Mouse (Mus musculus): ENCODE data around the gene Pf4. TPM values are rescaled to one million over a fixed set of nuclear protein-coding genes. Genes with fewer than 3 reads are reported as not detected.

The Pf4 gene
- polyA plus RNA-seq, 2 experiments: 41.2 to 77.5 TPM

DNA sequence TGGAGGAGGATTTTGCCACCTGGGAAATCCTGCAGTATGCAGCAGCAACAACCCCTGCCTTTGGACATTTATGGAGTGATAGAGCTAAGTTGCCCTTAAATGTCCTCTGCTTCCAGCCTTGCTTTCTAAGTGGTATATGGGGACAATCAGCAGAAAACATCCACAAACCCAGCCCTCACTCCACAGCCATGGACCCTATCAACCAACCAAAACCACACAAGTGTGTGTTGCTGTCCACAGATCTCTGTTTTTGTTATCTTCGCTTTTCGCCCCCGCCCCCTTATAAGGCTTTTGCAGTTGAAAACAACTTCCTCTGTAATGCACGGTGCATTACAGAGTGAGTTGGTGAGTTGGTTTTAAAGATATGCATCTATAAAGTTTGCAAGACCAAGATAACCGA is 3.3 kb downstream of the Pf4 start:
- no peaks in the 10 kb centered on the region for H3K9me3 ChIP-seq (ENCODE audit: control insufficient read depth, low read length)
- TF ChIP-seq POLR2A (IDR thresholded peaks at IDR 0.05; ENCODE audit: borderline replicate concordance, extremely low read depth, insufficient read depth, insufficient read length): no peak
- no peak overlapping the region for H3K4me2 ChIP-seq (replicated peaks; ENCODE audit: low read depth, low read length, severe bottlenecking)
- WGBS: 89% methylated on average over 5 of the region's 5 CpGs
- no peaks in the 10 kb centered on the region for H3K36me3 ChIP-seq (ENCODE audit: control insufficient read depth, insufficient read depth, low read length)
- no peak overlapping the region for H3K4me3 ChIP-seq (replicated peaks; ENCODE audit: low read length)
- no peak overlapping the region for H3K27ac ChIP-seq (replicated peaks; ENCODE audit: low read depth, low read length)
- DNase-seq (ENCODE audit: low spot score) (no peak), ATAC-seq (ENCODE audit: low FRiP score, low read depth) (no peak)
- H3K4me1 ChIP-seq (ENCODE audit: control insufficient read depth, insufficient read depth, low read length): no peaks in the 10 kb centered on the region
- H3K9ac ChIP-seq (ENCODE audit: low read depth, low read length, severe bottlenecking): no peak overlapping the region
- H3K27me3 ChIP-seq (ENCODE audit: control insufficient read depth, insufficient read depth, low read length): no peaks in the 10 kb centered on the region

DNA sequence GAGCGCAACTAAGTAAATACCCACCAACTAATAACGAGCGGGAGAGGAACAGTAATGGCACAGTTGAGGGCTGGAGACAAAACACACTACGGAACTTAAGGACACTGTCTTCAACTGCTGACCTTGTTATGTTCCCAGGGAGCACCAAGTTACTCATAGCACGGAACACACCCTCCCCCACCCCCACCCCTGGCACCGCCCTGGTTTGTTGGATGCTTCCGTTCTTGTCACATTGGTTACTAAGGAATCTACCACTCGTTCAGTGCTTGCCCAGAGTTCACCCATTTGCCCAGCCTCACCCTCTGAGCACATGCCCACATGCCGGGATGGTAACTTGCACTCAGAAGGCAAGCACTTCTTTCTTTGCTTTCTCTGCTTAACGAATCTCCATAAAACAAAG is 5.4 kb downstream of the Pf4 start:
- Histone ChIP-seq H3K27me3 (ENCODE audit: control insufficient read depth, insufficient read depth, low read length) (no peaks in the 10 kb centered on the region), H3K36me3 (ENCODE audit: control insufficient read depth, insufficient read depth, low read length) (no peaks in the 10 kb centered on the region), H3K27ac (replicated peaks; ENCODE audit: low read depth, low read length) (no peak overlapping the region), H3K4me2 (replicated peaks; ENCODE audit: low read depth, low read length, severe bottlenecking) (no peak overlapping the region), H3K4me3 (replicated peaks; ENCODE audit: low read length) (no peak overlapping the region), H3K4me1 (ENCODE audit: control insufficient read depth, insufficient read depth, low read length) (no peaks in the 10 kb centered on the region), H3K9me3 (ENCODE audit: control insufficient read depth, low read length) (no peaks in the 10 kb centered on the region), H3K9ac (ENCODE audit: low read depth, low read length, severe bottlenecking) (no peak overlapping the region)
- DNase-seq (ENCODE audit: low spot score) (no peak), ATAC-seq (ENCODE audit: low FRiP score, low read depth) (no peak)
- WGBS: 72% methylated on average over 10 of the region's 10 CpGs
- no peak for TF ChIP-seq POLR2A (IDR thresholded peaks at IDR 0.05; ENCODE audit: borderline replicate concordance, extremely low read depth, insufficient read depth, insufficient read length)

DNA sequence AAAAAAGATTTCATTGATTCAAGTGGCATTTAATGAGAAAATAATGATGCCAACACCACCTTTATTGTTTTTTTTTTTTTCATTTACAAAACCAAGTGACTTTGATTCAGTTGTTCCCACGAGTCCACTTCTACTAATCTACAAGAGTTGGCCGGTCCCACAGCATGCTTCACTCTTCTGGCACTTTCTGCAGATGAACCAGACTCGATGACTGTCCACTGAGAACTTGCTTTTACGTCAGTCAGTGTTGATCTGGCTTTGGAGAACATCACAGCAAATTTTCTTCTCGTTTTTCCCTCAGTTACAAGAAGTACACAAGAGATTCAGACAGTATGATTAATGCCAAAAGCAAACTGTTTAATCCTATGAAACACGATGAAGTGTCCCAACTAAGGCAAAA is 6.6 kb downstream of the Pf4 start:
- no peak for ATAC-seq (ENCODE audit: low FRiP score, low read depth)

DNA sequence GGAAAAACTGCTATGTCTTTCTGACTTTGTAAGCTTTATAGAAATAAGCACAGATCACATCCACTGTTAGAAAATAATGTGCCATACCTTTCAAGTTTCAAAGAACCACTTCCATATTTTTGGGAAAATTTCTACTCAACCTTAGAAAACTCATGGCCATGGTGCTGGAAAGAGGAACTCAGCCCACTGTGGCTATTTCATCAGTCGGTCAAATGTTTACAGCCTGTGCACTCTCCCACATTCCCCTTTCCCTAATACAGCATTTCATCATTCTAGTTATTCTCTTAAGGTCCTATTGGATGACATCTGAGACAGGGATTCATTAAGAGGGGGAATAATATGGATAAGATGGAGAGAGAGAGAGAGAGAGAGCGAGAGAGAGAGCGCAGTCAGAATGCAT is 11.5 kb downstream of the Pf4 start:
- ATAC-seq (ENCODE audit: low FRiP score, low read depth) (no peak), DNase-seq (ENCODE audit: low spot score) (no peak)
- Histone ChIP-seq H3K27me3 (ENCODE audit: control insufficient read depth, insufficient read depth, low read length) (no peaks in the 10 kb centered on the region), H3K4me2 (replicated peaks; ENCODE audit: low read depth, low read length, severe bottlenecking) (no peak overlapping the region), H3K4me1 (ENCODE audit: control insufficient read depth, insufficient read depth, low read length) (peaks cover 3% of the 10 kb centered on the region; the same call in 1 of the 2 replicates), H3K9me3 (ENCODE audit: control insufficient read depth, low read length) (no peaks in the 10 kb centered on the region), H3K36me3 (ENCODE audit: control insufficient read depth, insufficient read depth, low read length) (no peaks in the 10 kb centered on the region), H3K9ac (ENCODE audit: low read depth, low read length, severe bottlenecking) (no peak overlapping the region), H3K27ac (replicated peaks; ENCODE audit: low read depth, low read length) (no peak overlapping the region), H3K4me3 (replicated peaks; ENCODE audit: low read length) (no peak overlapping the region)
- 86% methylated on average over 3 of the region's 3 CpGs for WGBS
- no peak for TF ChIP-seq POLR2A (IDR thresholded peaks at IDR 0.05; ENCODE audit: borderline replicate concordance, extremely low read depth, insufficient read depth, insufficient read length)

More for the DNA sequence above, 6.6 kb downstream of the Pf4 start:
- no peaks in the 10 kb centered on the region for H3K36me3 ChIP-seq (ENCODE audit: control insufficient read depth, insufficient read depth, low read length)
- H3K9ac ChIP-seq (ENCODE audit: low read depth, low read length, severe bottlenecking): no peak overlapping the region
- no peaks in the 10 kb centered on the region for H3K9me3 ChIP-seq (ENCODE audit: control insufficient read depth, low read length)
- no peak overlapping the region for H3K4me3 ChIP-seq (replicated peaks; ENCODE audit: low read length)
- TF ChIP-seq POLR2A (IDR thresholded peaks at IDR 0.05; ENCODE audit: borderline replicate concordance, extremely low read depth, insufficient read depth, insufficient read length): no peak
- no peaks in the 10 kb centered on the region for H3K27me3 ChIP-seq (ENCODE audit: control insufficient read depth, insufficient read depth, low read length)
- H3K4me1 ChIP-seq (ENCODE audit: control insufficient read depth, insufficient read depth, low read length): no peaks in the 10 kb centered on the region
- DNase-seq (ENCODE audit: low spot score): no peak
- no peak overlapping the region for H3K27ac ChIP-seq (replicated peaks; ENCODE audit: low read depth, low read length)
- WGBS: 75% methylated on average over 6 of the region's 6 CpGs
- H3K4me2 ChIP-seq (replicated peaks; ENCODE audit: low read depth, low read length, severe bottlenecking): no peak overlapping the region

DNA sequence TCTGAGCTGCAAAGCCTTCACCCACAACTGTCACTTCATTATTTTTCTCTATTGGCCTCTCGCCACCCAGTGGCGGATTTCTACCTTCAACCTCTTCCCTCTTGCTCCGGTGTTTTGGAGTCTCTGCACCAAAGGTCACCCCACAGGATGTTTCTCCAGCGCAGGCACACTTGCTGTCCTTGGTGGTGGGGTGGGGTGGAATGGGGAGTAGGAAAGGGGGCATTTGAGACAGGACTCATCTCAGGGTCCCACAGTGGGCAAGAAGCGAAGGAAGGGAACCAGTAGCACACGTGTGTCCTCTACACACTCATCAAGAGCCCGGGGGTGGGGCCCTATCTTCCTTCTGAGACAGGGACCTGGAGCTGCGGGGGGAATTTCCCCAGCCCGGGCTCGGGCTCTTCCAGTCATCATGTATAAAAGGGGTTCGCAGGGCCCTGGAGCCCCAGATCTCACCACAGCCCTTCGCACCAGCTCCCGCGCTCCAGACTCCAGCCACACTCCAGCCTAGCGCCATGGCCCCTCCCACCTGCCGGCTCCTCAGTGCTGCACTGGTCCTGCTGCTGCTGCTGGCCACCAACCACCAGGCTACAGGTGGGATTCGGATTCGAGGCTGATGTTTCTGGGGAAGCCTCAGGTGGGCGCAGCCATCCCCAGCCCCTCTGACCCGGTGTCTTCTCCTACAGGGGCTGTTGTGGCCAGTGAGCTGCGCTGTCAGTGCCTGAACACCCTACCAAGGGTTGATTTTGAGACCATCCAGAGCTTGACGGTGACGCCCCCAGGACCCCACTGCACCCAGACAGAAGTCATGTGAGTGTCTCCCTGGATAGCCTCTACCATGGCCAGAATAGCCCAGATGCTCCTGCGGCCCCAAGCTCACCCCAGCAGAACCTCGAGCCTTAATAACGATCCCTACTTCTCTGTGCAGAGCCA is 13.7 kb downstream of the Pf4 start, which contains the start of gene Cxcl3:
Cxcl3 (plus strand) TSS at position 445 of the 930 bp plus-strand sequence.
- TF ChIP-seq POLR2A (IDR thresholded peaks at IDR 0.05; ENCODE audit: borderline replicate concordance, extremely low read depth, insufficient read depth, insufficient read length): no peak

More for the DNA sequence above, 13.7 kb downstream of the Pf4 start, which contains the start of gene Cxcl3:
- ATAC-seq (ENCODE audit: low FRiP score, low read depth): peak; percentile 56; the same call in 1 of the 2 replicates
- peak within 1 kb of the TSS; percentile 71 for H3K4me2 ChIP-seq (replicated peaks; ENCODE audit: low read depth, low read length, severe bottlenecking)
- H3K27ac ChIP-seq (replicated peaks; ENCODE audit: low read depth, low read length): no peak within 1 kb of the TSS
- H3K9me3 ChIP-seq (ENCODE audit: control insufficient read depth, low read length): no peaks in the 10 kb centered on the region
- 19% methylated on average over 21 of the region's 26 CpGs for WGBS
- H3K9ac ChIP-seq (ENCODE audit: low read depth, low read length, severe bottlenecking): peak within 1 kb of the TSS; percentile 44; the same call in 1 of the 2 replicates
- DNase-seq (ENCODE audit: low spot score): no peak
- no peaks in the 10 kb centered on the region for H3K36me3 ChIP-seq (ENCODE audit: control insufficient read depth, insufficient read depth, low read length)
- H3K27me3 ChIP-seq (ENCODE audit: control insufficient read depth, insufficient read depth, low read length): no peaks in the 10 kb centered on the region
- H3K4me3 ChIP-seq (replicated peaks; ENCODE audit: low read length): peak within 1 kb of the TSS; percentile 28
- H3K4me1 ChIP-seq (ENCODE audit: control insufficient read depth, insufficient read depth, low read length): peaks cover 13% of the 10 kb centered on the region

All from limb, embryonic 14.5 days (tissue).